Mouse (Mus musculus) cerebellum, adult 8-10 months (tissue): Measurements from ENCODE around the gene Glod4.

ENCODE experiments used
- DNase-seq: peaks from one replicate; pipeline ENCODE4 v3.0.0; 2022

Glod4 gene

GRCm38 (mm10) chr11:76146187-76147010 lies 97.1 kb downstream of the Glod4 start:
- peak; percentile 22 for DNase-seq

GRCm38 (mm10) chr11:76145169-76145568 lies 98.4 kb downstream of the Glod4 start:
- DNase-seq, result no peak

- no peak for DNase-seq
These were observed 99.1 kb downstream of the Glod4 start for GRCm38 (mm10) chr11:76144386-76144785.

GRCm38 (mm10) chr11:76137996-76138395 lies 105.5 kb downstream of the Glod4 start:
- DNase-seq, result no peak

- DNase-seq, result no peak
These were observed 107.7 kb downstream of the Glod4 start for GRCm38 (mm10) chr11:76135641-76136437.

- DNase-seq, result no peak
These were observed 112.7 kb downstream of the Glod4 start for GRCm38 (mm10) chr11:76130859-76131258.

GRCm38 (mm10) chr11:76125386-76125785 lies 118.1 kb downstream of the Glod4 start:
- no peak for DNase-seq

- DNase-seq, result no peak
These were observed 120.0 kb downstream of the Glod4 start for GRCm38 (mm10) chr11:76123517-76123916.

- no peak for DNase-seq
These were observed 121.0 kb downstream of the Glod4 start for GRCm38 (mm10) chr11:76122571-76122970.

- DNase-seq, result no peak
These were observed 122.4 kb downstream of the Glod4 start for GRCm38 (mm10) chr11:76121086-76121485.

- no peak for DNase-seq
These were observed 123.1 kb downstream of the Glod4 start for GRCm38 (mm10) chr11:76120407-76120901.

- no peak for DNase-seq
These were observed 133.1 kb downstream of the Glod4 start for GRCm38 (mm10) chr11:76110416-76110815.

GRCm38 (mm10) chr11:76106551-76107496 lies 136.7 kb downstream of the Glod4 start:
- no peak for DNase-seq

- no peak for DNase-seq
These were observed 142.4 kb downstream of the Glod4 start for GRCm38 (mm10) chr11:76101154-76101553.

- no peak for DNase-seq
These were observed 144.1 kb downstream of the Glod4 start for GRCm38 (mm10) chr11:76099193-76099975.

- no peak for DNase-seq
These were observed 149.9 kb downstream of the Glod4 start for GRCm38 (mm10) chr11:76093610-76094009.

GRCm38 (mm10) chr11:76089776-76090175 lies 153.7 kb downstream of the Glod4 start:
- DNase-seq, result no peak

- DNase-seq, result no peak
These were observed 155.0 kb downstream of the Glod4 start for GRCm38 (mm10) chr11:76088506-76088905.

GRCm38 (mm10) chr11:76085898-76086591 lies 157.5 kb downstream of the Glod4 start:
- DNase-seq, result peak; percentile 32

GRCm38 (mm10) chr11:76084943-76085342 lies 158.6 kb downstream of the Glod4 start:
- DNase-seq, result no peak

- DNase-seq, result no peak
These were observed 159.6 kb downstream of the Glod4 start for GRCm38 (mm10) chr11:76083941-76084367.
